Mouse (Mus musculus) forebrain, embryonic 14.5 days (tissue): ENCODE data around the gene Spag5. TPM values are rescaled to one million over a fixed set of nuclear protein-coding genes. Genes with fewer than 3 reads are reported as not detected.
A peak's percentile ranks its signal among the peaks of the same experiment; 100 is the strongest.

Experiments used
- ATAC-seq: fragments of 200-750 bp; cut with Nextera tagmentation; 2 replicates; pipeline ENCODE4 v1.8.0; 2017; ENCODE audit warnings: mild to moderate bottlenecking, moderate library complexity
- DNase-seq: peaks from one replicate; pipeline ENCODE4 v3.0.0-alpha.2; 2015; ENCODE audit warnings: low spot score
- H3K27ac ChIP-seq: fragments of 300-500 bp; sonication (generic); 2 replicates; pipeline ENCODE4 v1.5.1; 2014; ENCODE audit warnings: low read depth, mild to moderate bottlenecking, control low read depth, low read length, moderate library complexity
- H3K27me3 ChIP-seq: fragments of 300-500 bp; sonication (generic); replicated peaks from 2 replicates; pipeline ENCODE4 v1.6.1; 2014; ENCODE audit warnings: low read length, control low read depth, mixed read lengths; ENCODE audit not compliant: control insufficient read depth, insufficient read depth
- H3K36me3 ChIP-seq: fragments of 300-500 bp; sonication (generic); 2 replicates; pipeline ENCODE4 v1.6.1; 2014; ENCODE audit warnings: low read length, control low read depth; ENCODE audit not compliant: control insufficient read depth, insufficient read depth
- H3K4me1 ChIP-seq: fragments of 300-500 bp; sonication (generic); 2 replicates; pipeline ENCODE4 v1.6.1; 2014; ENCODE audit warnings: antibody characterized with exemption, low read length, control low read depth; ENCODE audit not compliant: control insufficient read depth, insufficient read depth
- H3K4me2 ChIP-seq: fragments of 300-500 bp; sonication (generic); 2 replicates; pipeline ENCODE4 v1.6.1; 2014; ENCODE audit warnings: mild to moderate bottlenecking, control low read depth, low read length
- H3K4me3 ChIP-seq: fragments of 300-500 bp; sonication (generic); 2 replicates; pipeline ENCODE4 v1.5.1; 2014; ENCODE audit warnings: low read depth, low read length, control low read depth
- H3K9ac ChIP-seq: fragments of 300-500 bp; sonication (generic); 2 replicates; pipeline ENCODE4 v1.6.1; 2014; ENCODE audit warnings: mild to moderate bottlenecking, low read length, control low read depth, moderate library complexity
- H3K9me3 ChIP-seq: fragments of 300-500 bp; sonication (generic); replicated peaks from 2 replicates; pipeline ENCODE4 v1.6.1; 2016; ENCODE audit warnings: low read length, control low read depth, mixed read lengths; ENCODE audit not compliant: control insufficient read depth
- WGBS: fragments of 180-500 bp; shearing (Covaris S2); extraction: QIAGEN DNeasy Blood & Tissue Kit; methylation state at CpG from one replicate; pipeline ENCODE4 v1.1.7; 2014; 5-methylcytosine and 5-hydroxymethylcytosine counted together
- polyA plus RNA-seq: library from polyadenylated mRNA; unstranded; fragments of >200 nt; fragmentation: Nextera tagmentation; extraction: Ambion mirVana; gene quantifications from 2 replicates; pipeline ENCODE4 v1.2.1, GENCODE M21; 2014

Spag5 gene
- polyA plus RNA-seq, 1 experiment from 2014 or later: 25.4 TPM

DNA sequence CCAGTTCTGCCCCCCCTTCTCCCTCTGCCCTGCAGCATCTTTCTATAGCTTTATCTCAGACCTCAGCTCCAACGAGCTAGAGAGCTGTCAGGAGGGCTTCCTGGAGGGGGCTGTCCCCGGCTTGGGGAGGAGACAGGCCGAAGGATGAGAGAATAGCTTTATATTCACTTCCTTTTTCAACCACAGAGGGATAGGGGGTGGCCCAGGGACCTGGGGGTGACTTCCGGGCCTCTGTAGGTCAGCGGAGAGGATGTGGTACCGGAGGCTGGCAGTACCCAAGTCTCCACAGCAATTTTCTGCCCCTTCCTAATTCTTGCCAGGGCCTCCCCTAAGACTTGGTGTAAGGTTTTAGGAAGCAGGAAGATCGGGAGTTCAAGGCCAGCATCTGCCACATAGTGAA is 44.5 kb downstream of the Spag5 start:
- Histone ChIP-seq H3K4me1 (peaks cover 5% of the 10 kb centered on the region; the same call in 1 of the 2 replicates), H3K27me3 (no peaks in the 10 kb centered on the region), H3K36me3 (peaks cover 22% of the 10 kb centered on the region), H3K27ac (no peak overlapping the region), H3K9me3 (no peaks in the 10 kb centered on the region), H3K4me2 (no peak overlapping the region), H3K4me3 (no peak overlapping the region), H3K9ac (no peak overlapping the region)
- ATAC-seq: no peak
- DNase-seq: no peak
- WGBS: 87% methylated on average over 7 of the region's 7 CpGs

DNA sequence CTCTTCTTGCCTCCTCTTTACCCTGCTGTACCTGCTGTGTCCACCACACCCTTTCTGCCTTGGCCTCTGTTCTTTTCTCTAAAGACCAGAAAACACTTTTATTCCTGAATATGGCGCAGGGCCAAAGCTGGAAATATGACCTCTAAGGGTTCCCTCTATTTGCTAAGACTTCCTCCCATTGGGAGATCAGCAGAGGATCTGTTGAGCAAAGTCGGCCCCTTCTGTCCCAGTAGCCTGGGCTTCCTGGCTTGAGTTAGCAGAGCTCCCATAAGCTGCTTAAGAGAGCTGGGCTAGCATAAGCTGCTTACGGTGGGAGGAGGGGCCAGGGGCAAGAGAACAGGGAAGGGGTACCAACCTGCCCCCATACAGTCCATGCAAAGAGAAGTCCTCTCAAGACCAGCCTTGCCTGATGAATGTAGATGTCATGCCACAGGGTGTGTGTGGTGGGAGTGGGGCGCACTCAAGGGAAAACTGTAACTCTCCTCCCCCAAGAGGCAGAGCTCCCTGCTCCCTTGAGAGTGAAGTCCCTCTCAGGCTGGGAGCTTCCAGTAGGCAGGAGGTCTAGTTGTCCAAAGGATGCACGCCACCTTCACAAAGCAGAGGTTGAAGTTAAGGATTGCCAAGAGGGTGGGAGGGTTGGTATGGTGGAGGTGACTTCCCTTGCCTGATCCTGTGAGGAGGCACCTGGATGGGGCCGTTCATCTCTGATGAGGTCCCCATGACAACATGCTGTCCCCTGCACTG is 45.2 kb downstream of the Spag5 start:
- ATAC-seq (no peak), DNase-seq (no peak)
- H3K27me3 ChIP-seq: no peaks in the 10 kb centered on the region
- H3K4me2 ChIP-seq: no peak overlapping the region
- H3K4me3 ChIP-seq: no peak overlapping the region
- no peaks in the 10 kb centered on the region for H3K9me3 ChIP-seq
- 73% methylated on average over 6 of the region's 6 CpGs for WGBS
- peaks cover 15% of the 10 kb centered on the region for H3K36me3 ChIP-seq
- no peak overlapping the region for H3K9ac ChIP-seq
- H3K27ac ChIP-seq: no peak overlapping the region
- peaks cover 5% of the 10 kb centered on the region; the same call in 1 of the 2 replicates for H3K4me1 ChIP-seq

GRCm38 (mm10) chr11:78347070-78347754 is 45.9 kb downstream of the Spag5 start:
- DNase-seq (peak; percentile 79), ATAC-seq (no peak)
- Histone ChIP-seq H3K4me2 (no peak overlapping the region), H3K27me3 (no peaks in the 10 kb centered on the region), H3K9ac (no peak overlapping the region), H3K4me3 (no peak overlapping the region), H3K36me3 (peaks cover 11% of the 10 kb centered on the region), H3K9me3 (no peaks in the 10 kb centered on the region), H3K4me1 (peaks cover 5% of the 10 kb centered on the region; the same call in 1 of the 2 replicates), H3K27ac (no peak overlapping the region)
- WGBS: 87% methylated on average over 10 of the region's 10 CpGs

DNA sequence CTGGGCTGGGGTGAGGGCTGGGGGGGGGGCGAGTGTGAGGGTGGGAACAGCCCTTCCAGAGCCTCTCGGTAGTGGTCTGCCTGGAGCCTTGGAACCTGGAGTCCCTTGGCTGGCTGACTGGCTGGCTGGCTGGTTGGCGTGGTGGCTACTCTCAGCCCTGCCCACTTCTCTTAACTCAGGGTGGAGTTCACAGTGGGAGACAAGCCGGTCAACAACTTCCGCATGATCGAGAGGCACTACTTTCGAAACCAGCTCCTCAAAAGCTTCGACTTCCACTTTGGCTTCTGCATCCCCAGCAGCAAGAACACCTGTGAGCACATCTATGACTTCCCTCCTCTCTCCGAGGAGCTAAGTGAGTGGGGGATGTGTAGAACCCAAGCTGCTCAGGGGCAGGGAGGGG is 46.6 kb downstream of the Spag5 start:
- no peaks in the 10 kb centered on the region for H3K9me3 ChIP-seq
- no peak overlapping the region for H3K9ac ChIP-seq
- no peak overlapping the region for H3K4me2 ChIP-seq
- WGBS: 83% methylated on average over 8 of the region's 9 CpGs
- H3K27me3 ChIP-seq: no peaks in the 10 kb centered on the region
- ATAC-seq (no peak), DNase-seq (no peak)
- no peak overlapping the region for H3K27ac ChIP-seq
- H3K4me1 ChIP-seq: peaks cover 5% of the 10 kb centered on the region; the same call in 1 of the 2 replicates
- H3K4me3 ChIP-seq: no peak overlapping the region
- H3K36me3 ChIP-seq: peaks cover 11% of the 10 kb centered on the region

- Histone ChIP-seq H3K36me3 (peaks cover 11% of the 10 kb centered on the region), H3K27ac (no peak overlapping the region), H3K4me2 (no peak overlapping the region), H3K4me3 (no peak overlapping the region), H3K27me3 (no peaks in the 10 kb centered on the region), H3K9me3 (no peaks in the 10 kb centered on the region), H3K4me1 (peaks cover 5% of the 10 kb centered on the region; the same call in 1 of the 2 replicates), H3K9ac (no peak overlapping the region)
- WGBS: 87% methylated on average over 7 of the region's 7 CpGs
- ATAC-seq: no peak
- no peak for DNase-seq
Measured at GRCm38 (mm10) chr11:78348474-78348873, 47.1 kb downstream of the Spag5 start.

DNA sequence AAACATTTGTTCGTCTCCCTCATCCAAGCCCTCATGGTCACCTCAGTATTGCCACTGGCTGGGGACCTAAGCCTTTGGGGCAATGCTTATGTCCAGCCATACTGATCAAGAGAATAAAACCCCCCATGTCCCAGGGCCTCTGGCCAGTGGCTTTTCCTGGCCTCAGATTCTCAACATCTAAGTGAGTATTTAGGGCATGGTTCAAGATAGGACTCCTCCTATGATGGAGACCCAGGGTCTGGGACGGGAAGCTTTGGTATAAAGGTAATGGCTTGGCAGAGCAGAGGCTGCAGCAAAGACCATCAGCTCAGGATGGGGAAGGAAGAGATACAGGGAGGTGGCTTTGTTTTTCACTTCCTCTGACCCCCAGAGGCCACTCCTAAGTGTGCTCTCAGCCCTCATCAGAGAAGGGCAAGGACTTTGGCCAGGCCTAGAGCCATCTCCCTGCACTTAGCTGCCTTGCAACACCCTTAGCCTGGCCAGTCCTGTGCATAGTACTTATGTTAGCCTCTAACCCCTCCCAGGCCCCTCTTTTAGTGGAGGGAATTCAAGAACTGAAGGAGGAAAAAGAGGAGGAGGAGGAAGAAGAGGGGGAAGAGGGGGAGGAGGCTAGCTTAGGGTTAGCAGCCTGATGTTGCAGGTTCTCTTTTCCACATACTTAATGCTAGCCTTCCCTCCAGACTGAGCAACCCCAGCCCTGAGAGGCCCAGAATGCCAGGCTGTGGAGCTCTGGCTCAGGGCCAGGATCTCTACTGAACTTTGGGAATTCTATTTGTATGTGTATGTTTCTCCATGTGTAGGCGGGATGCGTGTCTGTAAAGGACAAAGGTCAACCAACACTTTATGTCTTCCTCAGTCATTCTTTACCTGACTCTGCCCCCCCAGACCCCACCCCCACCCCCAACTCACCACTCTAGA is 48.4 kb downstream of the Spag5 start:
- Histone ChIP-seq H3K36me3 (peaks cover 11% of the 10 kb centered on the region), H3K4me3 (no peak overlapping the region), H3K9ac (no peak overlapping the region), H3K4me2 (no peak overlapping the region), H3K27ac (no peak overlapping the region), H3K4me1 (0 out of 2 replicates have a peak, but pooled peaks cover 2% of the 10 kb centered on the region), H3K27me3 (no peaks in the 10 kb centered on the region), H3K9me3 (no peaks in the 10 kb centered on the region)
- DNase-seq (no peak), ATAC-seq (no peak)
- 85% methylated on average over 4 of the region's 4 CpGs for WGBS

GRCm38 (mm10) chr11:78353081-78353480 is 51.8 kb downstream of the Spag5 start:
- Histone ChIP-seq H3K36me3 (peaks cover 10% of the 10 kb centered on the region), H3K4me3 (no peak overlapping the region), H3K9ac (no peak overlapping the region), H3K27ac (no peak overlapping the region), H3K4me1 (no peaks in the 10 kb centered on the region), H3K27me3 (no peaks in the 10 kb centered on the region), H3K4me2 (no peak overlapping the region), H3K9me3 (no peaks in the 10 kb centered on the region)
- ATAC-seq (no peak), DNase-seq (no peak)
- 95% methylated on average over 1 of the region's 1 CpGs for WGBS

GRCm38 (mm10) chr11:78354905-78355304 is 53.6 kb downstream of the Spag5 start:
- Histone ChIP-seq H3K9ac (no peak overlapping the region), H3K27me3 (no peaks in the 10 kb centered on the region), H3K4me3 (no peak overlapping the region), H3K4me2 (no peak overlapping the region), H3K9me3 (no peaks in the 10 kb centered on the region), H3K4me1 (no peaks in the 10 kb centered on the region), H3K27ac (no peak overlapping the region), H3K36me3 (no peaks in the 10 kb centered on the region)
- DNase-seq: no peak
- no peak for ATAC-seq
- 85% methylated on average over 6 of the region's 6 CpGs for WGBS
